Mouse (Mus musculus): ENCODE results near the gene Mettl25.

Mettl25 gene

DNA sequence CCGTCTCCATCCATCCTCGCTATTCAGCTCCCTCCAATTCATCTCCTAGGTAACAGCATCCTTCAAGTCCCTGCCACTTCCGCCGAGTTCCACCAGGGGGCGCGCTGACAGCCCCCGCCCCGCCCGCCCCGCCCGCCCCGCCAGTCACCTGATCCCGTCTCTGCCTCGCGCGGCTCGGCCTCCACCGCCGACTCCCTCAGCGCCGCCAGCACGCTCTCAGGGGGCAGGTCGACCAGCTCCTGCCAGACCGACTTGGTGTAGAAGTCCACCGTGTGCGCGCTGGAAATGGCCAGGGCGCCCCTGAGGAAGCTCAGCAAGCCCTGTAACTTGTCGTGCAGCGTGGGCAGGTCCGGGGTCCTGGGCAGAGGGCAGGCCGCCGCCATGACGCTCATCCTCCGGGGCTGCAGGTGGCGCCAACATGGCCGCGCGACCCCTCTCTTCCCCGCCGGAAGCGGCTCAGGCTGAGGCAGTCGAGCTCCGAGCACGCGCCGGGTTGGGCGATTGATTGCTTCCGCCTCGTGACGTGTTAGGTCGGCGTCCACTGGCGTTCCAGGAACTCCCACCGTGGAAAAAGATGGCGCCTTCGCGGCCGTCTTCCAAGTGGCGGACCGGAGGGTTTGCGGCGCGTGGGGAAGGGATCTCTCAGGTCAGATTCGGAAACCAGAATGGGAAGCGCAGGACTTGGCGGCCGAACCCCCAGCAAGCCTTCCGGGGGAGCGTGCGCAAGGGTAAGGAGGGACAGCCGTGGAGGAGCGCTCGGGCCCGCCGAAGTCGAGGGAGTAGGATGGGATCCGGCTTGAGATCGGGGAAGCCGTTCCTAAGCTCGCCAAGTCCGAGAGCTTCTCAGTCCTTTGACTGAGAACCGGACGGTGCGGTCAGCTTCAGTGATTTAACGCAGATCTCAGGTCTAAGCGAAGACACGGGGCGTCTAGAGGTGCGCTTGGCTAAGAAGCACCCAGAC, at the start of gene Mettl25, which contains the start of gene Ccdc59:
Mettl25 (minus strand) TSS at position 453 of the 961 bp plus-strand sequence.
Ccdc59 (plus strand) TSS at position 140 of the 961 bp plus-strand sequence.
- peak; percentile 96 for DNase-seq

DNA sequence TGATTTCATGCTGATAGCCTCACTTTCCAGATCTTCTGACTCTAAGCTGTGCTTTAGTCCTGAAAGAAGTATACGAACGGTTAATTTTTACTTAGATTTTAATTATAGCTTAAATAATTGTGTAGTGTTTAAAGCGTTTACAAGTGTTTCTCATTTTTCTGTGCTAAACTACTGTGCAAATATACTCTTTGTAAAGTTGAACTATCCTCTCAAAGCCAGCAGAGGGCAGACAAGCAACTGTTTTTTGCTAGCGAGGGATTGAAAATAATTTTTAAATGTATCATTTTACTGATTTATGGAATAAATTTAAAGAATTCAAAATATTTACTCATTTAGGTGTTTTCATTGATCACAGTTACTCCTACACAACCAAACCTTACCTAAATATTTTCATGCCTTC, 26.1 kb upstream of the Mettl25 start:
- no peak for DNase-seq

DNA sequence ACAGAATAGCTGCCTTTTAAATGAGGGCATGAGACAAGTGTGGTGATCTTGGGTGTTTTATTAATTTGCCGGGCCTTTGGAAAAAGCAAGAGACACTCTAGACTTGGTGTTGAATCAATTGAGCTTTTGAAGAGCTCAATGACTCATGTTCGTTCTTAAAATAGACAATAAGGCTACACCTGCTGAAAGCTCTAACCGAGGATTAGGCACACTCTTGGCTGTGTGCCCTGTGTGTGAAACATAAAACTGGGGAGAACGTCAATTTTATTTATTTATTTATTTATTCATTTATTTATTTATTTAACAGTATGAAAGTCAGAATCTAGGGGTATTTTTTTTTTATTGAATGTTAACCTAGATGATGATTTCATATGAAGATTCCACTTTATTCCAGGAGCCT, 10.0 kb upstream of the Mettl25 start:
- DNase-seq = no peak

DNA sequence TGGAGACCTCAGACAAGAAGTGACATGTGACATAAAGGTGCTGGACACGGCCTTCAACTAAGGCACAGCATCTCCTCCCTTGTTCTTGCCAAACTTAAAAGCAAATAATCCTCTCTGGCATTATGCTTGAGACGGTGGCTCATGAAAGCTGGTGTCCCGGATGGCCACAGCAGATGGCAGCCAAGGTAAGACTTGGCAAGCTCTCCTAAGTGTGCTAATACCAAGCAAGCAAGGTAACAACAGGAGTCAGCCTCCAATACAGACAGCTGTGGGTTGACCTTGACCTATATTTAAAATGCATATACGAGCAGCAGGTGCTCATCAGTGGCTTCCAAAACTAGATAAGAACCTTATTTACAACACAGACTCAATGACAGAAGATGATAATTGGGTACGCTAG, 9.1 kb upstream of the Mettl25 start:
- no peak for DNase-seq

DNA sequence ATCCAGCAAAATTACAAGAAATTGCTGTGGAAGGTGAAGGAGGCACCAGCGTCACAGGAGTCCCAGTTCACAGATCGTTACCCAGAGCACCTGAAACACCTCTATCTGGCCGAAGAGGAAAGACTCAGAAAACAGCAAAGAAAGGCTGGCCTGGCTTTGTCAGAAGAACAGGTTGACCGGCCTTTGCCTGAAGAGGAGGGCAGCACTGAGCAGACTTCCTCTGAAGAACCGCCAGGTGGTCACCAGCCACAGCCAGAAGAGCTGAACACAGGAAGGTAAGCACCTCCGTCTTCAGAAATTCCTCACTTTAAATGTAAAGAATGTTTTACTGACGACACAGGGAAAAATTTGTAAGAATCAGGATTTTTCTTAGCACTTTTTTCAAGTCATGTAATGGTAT, 1.4 kb upstream of the Mettl25 start:
- DNase-seq = no peak

DNA sequence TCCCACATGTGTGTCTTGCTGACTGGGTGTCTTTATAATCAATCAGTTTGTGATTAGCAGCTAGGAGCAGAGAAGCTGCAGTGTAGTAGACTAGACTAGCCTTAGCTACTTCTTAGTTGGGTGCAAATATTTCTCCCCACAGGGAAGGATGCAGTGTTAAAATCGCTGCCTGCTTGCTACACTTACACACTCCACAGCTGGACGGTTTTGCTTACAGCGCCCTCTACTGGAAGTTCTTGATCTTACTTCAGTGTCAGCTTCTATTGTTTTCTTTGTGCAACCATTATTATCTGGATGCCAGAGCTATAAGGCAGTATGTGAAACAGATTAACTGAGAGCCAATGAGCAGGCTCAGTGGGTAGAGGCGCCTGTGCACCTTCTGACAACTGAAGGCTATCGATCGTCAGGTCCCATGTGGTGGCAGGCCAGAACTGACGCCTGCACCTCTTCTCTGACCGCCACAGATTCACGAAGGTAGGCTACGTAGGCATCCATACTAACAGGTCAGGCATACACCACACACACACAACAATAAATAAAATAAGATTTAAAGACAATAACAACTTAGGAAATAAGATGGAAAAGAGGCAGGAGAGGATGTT, 6.5 kb downstream of the Mettl25 start:
- DNase-seq = peak; percentile 36

DNA sequence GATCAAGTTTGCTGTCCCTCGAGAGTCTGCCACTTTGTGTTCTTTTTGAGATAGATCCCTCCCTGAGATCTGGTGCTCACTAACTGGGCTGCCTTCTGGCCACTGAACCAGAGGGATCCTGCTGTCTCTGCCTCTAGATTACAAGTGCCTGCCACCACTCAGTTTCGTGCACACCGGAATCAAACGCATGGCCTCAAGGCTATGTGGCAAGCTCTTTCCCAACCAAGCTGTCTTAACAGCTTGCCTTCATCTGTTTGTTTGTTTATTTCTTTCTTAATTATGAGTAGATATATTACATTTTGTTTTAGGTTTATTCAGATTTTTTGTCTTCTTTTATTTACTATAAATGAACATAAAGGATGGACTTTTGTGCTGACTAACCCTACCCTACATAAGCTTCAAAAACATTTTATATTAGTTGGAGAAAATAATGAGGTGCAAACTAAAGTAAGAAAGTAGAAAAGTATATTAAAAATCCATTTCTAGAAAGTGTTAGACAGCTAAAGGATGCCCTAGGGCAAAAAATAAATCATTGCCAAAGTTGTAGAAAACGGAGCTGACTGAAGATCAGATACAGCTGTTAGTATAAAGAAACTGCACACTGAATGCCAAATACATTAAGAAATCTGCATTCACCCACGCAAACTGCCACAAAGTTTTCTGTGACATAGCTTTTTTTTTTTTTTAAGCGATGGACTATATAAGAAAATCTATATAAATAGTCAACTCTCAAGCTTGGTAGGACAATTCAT, 34.7 kb downstream of the Mettl25 start:
- DNase-seq = no peak

DNA sequence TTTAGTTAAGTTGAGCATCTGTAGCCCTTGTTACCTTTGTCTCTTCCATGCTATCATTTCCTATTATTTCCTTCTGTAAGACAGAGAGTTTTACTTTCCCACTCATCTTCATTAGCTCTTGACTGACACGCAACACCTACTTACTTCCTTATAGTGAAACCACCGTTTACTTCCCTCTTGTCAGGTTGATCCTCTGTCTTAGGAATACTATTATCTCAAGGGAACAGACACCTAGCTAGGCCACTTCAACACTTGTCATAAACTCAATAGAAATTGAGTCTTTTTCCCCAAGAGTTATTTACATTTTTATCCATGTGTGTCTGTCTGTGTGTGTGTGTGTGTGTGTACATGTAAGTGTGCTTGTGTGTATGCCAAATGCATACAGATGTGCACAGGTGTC, 37.7 kb downstream of the Mettl25 start:
- no peak for DNase-seq

DNA sequence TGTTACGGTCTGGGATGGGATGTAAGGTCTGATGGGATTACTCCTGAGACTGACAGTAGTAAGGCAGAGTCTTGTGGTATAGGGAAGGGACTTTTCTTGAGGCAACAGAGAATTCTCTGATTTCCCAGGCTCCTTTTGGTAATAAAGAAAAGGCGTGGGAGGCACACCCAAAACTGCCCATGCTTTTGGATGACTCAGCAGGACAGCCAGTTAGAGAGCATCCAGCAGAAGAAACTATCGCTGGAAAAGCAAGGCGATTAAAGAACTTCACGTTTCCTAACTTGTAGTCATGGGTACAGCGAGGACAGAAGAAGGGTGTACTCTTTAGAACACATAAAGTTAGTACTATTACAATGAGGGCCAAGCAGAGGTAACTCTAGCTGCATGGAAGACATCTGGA, 39.0 kb downstream of the Mettl25 start:
- no peak for DNase-seq

DNA sequence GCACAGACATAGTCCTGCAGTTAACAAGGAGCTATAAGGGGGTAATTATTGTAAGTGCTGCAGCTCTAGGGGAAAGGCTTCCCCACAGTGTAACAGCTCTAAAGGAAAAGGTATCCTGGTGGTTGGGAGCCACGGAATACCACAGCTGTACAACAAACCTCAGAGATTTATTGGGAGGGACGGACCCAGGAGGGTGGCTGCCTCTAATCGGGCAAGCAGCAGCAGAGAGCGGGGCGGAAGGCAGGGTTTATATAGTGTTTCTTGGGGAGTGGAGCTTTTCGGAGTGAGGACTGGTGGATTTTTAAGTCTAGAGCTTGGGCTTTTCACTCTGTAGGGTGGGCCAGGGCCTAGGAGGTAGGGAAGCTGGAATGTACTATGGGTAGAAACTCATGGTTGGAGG, 40.0 kb downstream of the Mettl25 start:
- no peak for DNase-seq

DNA sequence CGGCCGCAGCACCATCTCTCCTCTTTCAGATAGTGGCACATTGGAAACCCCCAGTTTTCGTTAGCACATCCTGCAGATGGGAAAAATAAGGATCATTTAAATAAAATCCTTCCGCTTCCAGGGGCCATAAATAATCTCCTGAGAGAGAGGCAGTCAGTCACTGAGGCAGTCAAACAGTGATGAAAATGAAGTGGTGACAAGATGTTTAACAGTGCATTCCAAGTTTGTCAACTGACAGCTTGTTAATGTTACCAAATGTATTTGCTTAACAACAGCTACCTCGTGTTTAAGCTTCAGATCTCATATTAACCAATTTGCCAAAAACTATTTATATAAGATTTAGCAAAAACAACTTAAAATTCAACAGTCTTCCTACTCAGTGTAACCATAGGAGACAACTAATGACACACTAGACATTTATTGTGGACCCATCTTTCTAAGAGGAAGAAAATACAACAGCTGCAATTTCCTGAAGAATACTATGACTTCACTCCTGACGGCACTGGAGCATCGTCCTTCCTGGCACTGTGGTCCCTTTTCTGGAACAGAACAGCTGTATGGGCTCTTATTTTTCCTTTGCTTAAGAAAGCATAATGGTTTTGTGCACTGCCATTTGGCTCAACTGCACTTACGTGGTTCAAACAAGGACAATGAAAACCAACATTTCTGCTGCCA, 43.8 kb downstream of the Mettl25 start:
- no peak for DNase-seq

DNA sequence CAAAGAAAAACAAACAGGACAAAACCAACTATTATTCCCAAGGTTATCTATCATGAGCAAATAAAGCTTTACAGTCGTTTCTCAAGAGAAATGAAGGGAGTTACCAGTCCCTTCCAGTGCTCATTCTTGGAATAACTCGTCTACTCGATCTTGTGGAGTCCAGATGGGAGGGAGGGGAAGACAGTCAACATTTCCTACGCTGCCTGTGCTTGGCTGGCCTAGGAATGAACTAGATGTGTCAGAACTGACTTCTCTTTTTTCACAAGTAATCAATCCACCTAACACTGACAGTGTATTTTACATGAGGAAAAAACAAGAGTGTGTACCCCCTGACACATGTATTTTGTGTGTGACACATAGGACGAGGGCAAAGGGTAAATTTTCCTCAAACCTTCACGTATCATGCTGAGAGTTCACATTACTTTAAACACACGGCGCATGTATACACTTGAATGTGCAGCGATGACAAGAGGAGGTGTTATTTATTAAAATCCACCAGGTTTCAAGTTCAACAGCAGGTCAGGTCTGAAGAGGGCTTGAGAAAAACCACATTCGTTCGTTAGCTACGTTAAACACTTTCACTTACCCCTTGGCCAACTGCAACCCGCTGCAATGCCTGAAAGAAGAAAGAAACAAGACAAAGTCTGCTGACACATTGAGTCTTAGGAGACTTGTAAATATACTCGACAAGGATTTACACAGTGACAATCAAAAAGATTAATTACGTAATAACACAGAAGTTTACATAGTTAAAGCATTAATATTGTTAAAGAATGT, 47.2 kb downstream of the Mettl25 start:
- no peak for DNase-seq

DNA sequence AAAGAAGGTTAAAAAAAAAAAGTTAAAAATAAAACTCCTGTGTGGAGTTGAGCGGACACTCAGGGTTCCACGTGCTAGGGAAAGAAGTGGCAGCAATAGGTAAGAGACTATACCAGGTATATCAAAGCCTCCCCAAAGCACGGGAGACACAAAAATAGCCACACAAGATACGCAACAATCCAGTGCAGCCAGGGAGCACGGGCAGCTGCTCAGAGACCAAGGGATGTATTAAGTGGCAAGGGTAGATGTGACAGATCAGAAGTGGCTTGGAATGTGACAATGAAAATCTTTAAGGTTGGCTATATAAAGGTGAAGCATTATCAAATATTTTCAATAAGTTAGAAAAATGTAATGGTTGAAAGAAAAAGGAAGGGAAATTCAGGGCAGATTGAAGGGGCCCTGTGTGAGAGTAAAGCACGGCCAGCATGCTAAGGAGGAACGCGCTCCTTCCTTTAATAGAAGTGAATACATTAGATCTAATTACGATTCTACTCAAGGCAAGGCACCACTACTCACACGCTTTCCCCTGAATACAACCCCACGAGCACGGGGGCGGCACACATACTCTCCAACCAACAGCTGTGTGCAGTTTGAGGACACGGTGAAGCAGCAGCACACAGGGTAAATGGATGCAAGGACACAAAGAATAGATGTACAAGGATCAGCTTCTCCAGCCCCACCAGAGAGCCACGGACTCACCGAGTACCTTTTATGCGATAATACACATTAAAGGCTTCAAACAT, 52.3 kb downstream of the Mettl25 start:
- DNase-seq = no peak

DNA sequence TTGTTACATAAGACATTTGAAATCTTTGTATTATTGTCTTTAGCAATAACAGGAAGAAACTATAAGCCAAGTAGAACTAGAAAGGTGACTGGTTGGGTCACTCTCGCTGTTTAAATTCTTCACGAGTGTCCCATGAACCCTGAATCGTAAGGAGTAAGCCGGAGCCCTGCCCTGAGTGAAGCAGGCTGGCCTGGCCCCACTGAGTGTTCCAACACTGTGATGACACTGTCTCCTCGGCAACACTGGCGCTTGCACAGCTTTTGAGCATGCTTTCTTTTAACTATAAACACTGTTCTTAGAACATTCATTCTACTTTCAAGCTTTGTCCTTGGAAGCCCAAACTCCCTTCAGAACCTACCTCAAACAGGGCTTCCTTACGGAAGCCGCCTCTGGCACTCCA, 57.4 kb downstream of the Mettl25 start:
- DNase-seq = no peak

DNA sequence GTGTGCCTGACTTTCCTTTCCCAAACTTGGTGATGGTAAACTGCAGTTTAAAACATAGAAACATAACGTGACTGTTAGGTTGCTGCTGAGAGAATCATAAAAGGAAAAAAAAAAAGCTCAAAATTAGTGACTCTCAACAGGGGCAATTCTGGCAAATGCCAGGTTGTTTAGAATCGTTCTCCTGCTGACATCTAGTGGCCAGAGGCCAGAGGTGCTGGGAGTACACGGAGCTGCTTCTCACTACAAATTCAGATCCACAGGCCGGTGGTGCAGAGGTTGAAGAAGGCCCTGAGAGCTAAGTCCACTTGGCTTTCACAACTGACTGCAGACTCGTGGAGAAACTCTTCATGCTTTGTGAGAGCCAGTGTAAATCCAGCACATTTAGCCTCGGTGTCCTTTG, 66.8 kb downstream of the Mettl25 start:
- DNase-seq = peak; percentile 61

DNA sequence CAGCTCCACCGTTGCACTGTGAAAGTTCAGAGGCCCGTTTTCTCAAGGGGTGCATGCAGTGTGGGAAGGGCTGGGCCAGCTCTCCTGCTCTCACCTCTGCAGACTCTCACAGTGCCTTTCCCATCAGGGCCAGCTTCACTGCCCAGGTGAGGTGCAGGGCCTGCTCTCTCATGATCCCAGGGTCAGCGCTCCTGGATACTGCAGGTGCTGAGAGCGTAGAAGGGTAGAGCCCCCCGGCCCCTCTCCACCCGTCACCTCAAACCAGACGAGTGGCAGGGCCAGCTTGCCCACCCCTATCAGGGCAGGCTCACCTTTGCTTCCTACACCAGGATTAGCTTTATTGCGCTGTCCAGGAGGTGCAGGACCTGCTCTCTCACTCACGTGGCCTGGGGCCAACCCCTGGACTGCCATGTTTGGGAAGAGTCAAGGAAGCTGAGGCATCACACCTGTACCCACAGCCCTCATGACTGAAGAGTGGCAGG, 68.3 kb downstream of the Mettl25 start:
- DNase-seq = no peak

DNA sequence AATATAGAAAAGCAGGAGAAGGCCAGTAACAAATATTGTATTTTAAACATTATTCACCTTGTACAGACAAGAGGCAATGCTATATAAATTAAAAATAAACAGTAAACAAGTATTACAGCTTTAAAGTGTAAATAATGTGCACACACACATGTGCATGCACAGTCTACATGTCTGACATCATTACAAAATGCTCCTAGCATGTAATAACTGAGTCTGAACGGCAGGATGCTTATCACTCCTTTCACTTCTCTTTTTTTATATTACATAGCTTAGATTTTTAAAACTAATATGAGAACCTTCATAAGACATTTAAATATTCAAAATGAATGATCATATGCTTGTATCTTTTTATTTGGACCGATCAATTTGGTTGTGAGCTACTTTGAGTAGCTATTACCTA, 77.2 kb downstream of the Mettl25 start:
- no peak for DNase-seq

DNA sequence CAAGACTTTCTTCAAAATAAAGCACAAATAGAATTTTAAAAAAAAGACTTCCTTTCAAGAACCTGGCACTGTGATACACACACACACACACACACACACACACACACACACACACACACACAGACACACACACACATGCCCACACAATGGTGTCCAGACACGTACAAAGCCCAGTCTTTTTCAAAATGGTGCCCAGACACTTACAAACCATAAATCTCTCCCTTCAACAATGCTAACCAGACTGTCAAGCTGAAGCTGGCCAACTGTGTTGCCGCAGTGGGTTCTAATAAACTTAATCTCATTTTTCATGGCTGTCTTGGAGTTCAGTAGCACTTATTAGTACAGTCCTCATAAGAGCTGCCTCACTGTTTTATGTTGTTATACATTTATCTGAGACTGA, 80.7 kb downstream of the Mettl25 start:
- DNase-seq = no peak

DNA sequence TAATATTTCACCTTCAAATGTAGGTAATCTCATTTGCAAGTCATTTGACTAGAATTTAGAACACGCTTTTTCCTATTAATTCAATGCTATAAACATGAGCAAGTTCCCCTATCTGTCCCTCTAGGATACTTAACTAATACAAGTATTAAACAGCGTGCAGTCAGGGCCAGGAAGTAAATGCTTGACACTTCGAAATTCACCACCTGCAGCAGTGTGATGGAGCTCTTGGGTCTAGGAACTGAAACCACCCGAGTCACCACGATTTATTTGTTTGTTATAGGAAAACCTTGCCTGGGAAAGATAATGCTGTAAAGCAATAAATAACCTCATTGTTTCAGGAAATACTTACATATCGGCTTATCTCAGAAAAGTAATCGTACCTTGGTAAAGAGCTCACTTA, 81.1 kb downstream of the Mettl25 start:
- no peak for DNase-seq

DNA sequence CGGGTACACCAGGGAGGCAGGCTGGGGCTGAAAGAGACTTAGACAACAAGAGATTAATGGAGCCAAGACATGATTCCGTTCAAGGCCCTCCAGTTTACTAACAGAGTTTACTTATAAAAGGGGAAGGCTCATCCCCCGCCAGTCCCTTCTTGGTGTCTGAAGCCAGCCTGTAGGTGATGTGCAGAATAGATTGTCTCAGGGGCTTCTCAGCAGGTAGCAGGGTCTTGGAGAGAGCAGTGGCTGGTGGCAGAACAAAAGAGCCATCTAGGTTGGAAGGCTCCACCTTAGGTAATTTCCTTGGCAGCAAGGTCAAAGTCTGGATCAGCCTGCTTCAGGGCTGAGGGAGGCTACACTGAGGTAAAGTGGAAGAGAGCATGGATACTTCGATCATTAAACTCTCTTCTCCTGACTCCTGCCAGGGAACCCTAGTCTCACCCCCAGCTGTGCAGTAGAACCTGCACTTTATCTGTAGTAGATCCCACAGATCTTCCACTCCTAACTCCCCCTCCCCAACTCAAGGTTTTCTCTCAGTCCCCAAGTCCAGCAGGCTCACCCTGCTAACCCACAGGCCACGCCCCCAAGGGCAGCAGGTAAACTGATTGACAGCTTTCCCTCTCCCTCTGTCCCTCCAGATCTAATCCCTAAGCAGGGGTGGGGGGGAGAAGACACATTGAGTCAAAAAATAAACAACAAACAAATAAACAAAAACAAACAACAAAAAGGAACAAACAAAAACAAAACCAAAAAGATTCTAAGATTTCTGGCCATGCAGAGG, 87.2 kb downstream of the Mettl25 start:
- no peak for DNase-seq
